Mouse (Mus musculus): Measurements from ENCODE around the gene Mrap2. TPM values are rescaled to one million over a fixed set of nuclear protein-coding genes. Genes with fewer than 3 reads are reported as not detected.

Gene Mrap2
- polyA plus RNA-seq, 1 experiment from 2014 or later, result not detected

DNA sequence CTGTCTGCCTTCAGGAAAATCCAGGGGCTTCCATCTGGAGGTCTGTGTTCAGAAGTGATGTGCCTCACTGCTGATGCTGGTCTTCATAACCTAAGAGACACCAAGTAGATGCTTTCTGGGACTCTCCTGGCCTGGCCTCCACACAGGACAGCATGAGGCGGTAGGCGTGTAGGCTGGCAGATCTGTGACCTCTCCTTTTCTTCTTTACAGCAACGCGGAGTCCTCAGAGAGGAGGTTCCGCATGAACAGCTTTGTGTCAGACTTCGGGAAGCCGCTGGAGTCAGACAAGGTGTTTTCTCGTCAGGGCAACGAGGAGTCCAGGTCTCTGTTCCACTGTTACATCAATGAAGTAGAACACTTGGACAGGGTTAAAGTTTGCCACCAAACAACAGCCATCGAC lies 38.1 kb downstream of the Mrap2 start:
- H3K27me3 ChIP-seq (replicated peaks), result no peaks in the 10 kb centered on the region
- no peak overlapping the region for H3K4me2 ChIP-seq
- WGBS, result 81% methylated on average over 10 of the region's 10 CpGs
- H3K27ac ChIP-seq (replicated peaks), result no peak overlapping the region
- no peaks in the 10 kb centered on the region for H3K9me3 ChIP-seq
- no peak for ATAC-seq (ENCODE audit: extremely low read depth, insufficient number of reproducible peaks, low FRiP score, low TSS enrichment)
- no peaks in the 10 kb centered on the region for H3K36me3 ChIP-seq
- H3K4me1 ChIP-seq, result no peaks in the 10 kb centered on the region
- no peak overlapping the region for H3K4me3 ChIP-seq
- no peak overlapping the region for H3K9ac ChIP-seq

DNA sequence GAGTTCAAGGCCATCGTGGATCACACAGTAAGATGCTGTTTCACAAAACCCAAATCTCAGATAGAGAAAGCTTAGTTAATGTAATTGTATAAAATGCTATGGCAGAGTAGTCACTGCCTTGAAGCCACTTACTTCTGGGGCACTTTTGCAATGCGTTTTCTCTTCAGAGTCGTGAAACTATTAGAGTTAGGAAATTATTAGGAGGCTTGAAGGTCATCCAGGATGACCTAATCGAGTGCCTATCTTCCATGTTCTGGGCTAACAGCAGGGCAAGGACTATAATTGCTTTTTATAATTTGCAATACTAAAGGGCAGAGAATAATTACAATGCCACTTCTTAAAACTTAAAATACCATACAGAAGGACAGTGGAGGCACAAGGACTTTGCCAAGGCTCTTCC lies 43.2 kb downstream of the Mrap2 start:
- Histone ChIP-seq H3K36me3 (peaks cover 26% of the 10 kb centered on the region), H3K27ac (replicated peaks) (no peak overlapping the region), H3K4me2 (no peak overlapping the region), H3K9me3 (peaks cover 8% of the 10 kb centered on the region), H3K27me3 (replicated peaks) (no peaks in the 10 kb centered on the region), H3K4me3 (no peak overlapping the region), H3K4me1 (no peaks in the 10 kb centered on the region), H3K9ac (no peak overlapping the region)
- 77% methylated on average over 4 of the region's 4 CpGs for WGBS
- no peak for ATAC-seq (ENCODE audit: extremely low read depth, insufficient number of reproducible peaks, low FRiP score, low TSS enrichment)

DNA sequence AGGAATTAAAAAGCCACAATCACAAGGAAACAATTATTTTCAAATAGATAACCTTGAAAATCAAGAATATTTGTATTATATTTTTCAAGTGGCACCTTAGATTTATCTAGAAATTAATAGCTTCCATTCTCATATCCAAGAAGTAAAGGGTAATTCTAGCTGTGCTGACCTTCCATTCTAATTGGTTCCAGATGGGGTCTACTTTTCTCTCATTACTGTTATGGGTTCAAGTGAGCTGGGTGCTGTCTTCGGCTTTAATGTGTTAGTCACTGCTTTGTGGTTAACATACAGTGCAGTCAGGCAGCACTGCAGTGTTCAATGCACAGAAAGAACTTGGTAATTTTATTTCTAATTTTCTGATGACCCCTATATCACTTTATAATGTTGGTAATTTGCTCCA lies 49.6 kb downstream of the Mrap2 start:
- Histone ChIP-seq H3K9me3 (peaks cover 8% of the 10 kb centered on the region), H3K4me2 (no peak overlapping the region), H3K9ac (no peak overlapping the region), H3K4me3 (no peak overlapping the region), H3K36me3 (peaks cover 69% of the 10 kb centered on the region), H3K27me3 (replicated peaks) (no peaks in the 10 kb centered on the region), H3K27ac (replicated peaks) (no peak overlapping the region), H3K4me1 (no peaks in the 10 kb centered on the region)
- ATAC-seq (ENCODE audit: extremely low read depth, insufficient number of reproducible peaks, low FRiP score, low TSS enrichment), result no peak
- 84% methylated on average over 1 of the region's 1 CpGs for WGBS

DNA sequence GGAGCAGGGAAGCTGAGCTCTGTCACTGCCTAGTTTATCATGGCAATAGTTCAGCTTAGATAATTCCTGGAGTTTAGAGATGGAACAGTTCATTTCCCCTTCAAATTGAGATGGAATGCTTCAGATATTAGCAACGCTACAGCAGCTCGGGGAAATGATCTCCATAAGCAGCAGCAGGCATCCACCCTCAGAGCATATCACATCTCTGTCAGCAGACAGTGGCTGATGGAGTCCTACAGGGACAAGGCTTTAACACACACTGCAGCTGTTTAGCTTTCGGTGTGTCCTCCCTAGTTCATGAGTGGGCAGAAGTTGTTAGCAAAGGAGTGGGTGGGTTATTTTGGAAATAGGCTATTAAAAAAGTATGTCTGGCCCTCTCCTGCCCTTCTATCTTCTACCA lies 53.2 kb downstream of the Mrap2 start:
- H3K27ac ChIP-seq (replicated peaks), result no peak overlapping the region
- no peak overlapping the region for H3K9ac ChIP-seq
- no peak for ATAC-seq (ENCODE audit: extremely low read depth, insufficient number of reproducible peaks, low FRiP score, low TSS enrichment)
- H3K36me3 ChIP-seq, result peaks cover 69% of the 10 kb centered on the region
- H3K9me3 ChIP-seq, result no peaks in the 10 kb centered on the region
- no peaks in the 10 kb centered on the region for H3K4me1 ChIP-seq
- no peaks in the 10 kb centered on the region for H3K27me3 ChIP-seq (replicated peaks)
- WGBS, result 66% methylated on average over 3 of the region's 3 CpGs
- no peak overlapping the region for H3K4me3 ChIP-seq
- no peak overlapping the region for H3K4me2 ChIP-seq

DNA sequence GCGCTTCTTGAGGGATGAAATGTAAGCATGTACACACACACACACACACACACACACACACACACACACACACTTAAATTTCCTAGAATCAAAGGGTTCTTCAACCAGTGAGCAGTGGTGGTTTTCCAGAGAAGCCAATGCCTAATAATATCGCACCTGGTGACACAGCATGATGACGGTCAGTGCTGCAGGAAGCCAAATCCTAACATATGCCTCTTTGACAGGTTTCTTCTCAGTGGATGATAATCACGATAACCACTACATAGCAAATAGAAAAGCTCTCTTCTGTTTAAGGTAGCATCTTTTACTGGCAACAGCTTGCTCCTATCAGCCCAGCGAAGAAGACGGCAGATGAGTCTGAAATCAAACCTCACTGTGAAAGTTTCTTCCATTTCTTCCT lies 53.9 kb downstream of the Mrap2 start:
- Histone ChIP-seq H3K27ac (replicated peaks) (no peak overlapping the region), H3K9me3 (no peaks in the 10 kb centered on the region), H3K4me3 (no peak overlapping the region), H3K36me3 (peaks cover 69% of the 10 kb centered on the region), H3K27me3 (replicated peaks) (no peaks in the 10 kb centered on the region), H3K4me2 (no peak overlapping the region), H3K4me1 (no peaks in the 10 kb centered on the region), H3K9ac (no peak overlapping the region)
- no peak for ATAC-seq (ENCODE audit: extremely low read depth, insufficient number of reproducible peaks, low FRiP score, low TSS enrichment)
- WGBS, result 74% methylated on average over 6 of the region's 6 CpGs

DNA sequence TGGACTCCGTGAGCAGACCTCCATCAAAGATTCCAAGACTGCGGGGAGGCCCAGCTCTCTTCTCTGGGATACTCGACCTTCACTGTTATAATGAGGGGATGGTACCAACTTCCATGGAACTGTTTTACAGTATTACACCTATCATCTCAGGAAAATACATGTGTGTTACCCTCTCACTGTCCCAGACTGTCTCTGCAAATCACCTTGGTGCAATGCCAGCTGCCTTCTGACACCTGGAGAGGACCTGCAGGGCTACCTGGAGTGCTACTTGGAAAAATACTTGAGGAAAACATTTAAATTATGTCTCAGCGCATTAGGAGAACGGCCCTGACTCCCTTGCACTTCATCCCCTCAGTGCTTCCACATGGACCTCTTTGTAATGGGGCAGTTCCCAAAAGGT lies 56.3 kb downstream of the Mrap2 start:
- 81% methylated on average over 5 of the region's 5 CpGs for WGBS
- no peaks in the 10 kb centered on the region for H3K4me1 ChIP-seq
- no peak overlapping the region for H3K4me2 ChIP-seq
- peaks cover 72% of the 10 kb centered on the region for H3K36me3 ChIP-seq
- no peak overlapping the region for H3K4me3 ChIP-seq
- no peaks in the 10 kb centered on the region for H3K27me3 ChIP-seq (replicated peaks)
- no peak overlapping the region for H3K9ac ChIP-seq
- H3K27ac ChIP-seq (replicated peaks), result no peak overlapping the region
- no peak for ATAC-seq (ENCODE audit: extremely low read depth, insufficient number of reproducible peaks, low FRiP score, low TSS enrichment)
- no peaks in the 10 kb centered on the region for H3K9me3 ChIP-seq

DNA sequence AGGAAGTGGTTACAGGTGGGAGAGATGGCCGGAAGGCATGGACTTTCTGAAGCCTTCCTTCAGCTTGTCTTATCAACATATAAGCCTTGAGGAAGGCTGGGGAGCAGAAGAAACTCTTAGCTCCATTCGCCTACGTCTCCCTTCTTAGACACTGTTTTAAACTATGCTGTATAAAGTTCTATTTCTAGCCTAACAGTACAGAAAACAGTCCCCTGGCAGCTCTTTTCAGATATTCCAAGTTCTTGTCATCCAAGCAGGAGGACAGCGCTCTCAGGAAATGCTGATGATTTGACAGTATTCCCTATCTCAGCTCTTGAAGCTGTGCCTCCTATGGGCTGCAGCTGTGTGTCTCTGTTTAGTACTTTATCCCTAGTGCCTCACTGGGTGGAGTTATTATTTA lies 56.8 kb downstream of the Mrap2 start:
- H3K4me2 ChIP-seq, result no peak overlapping the region
- no peak overlapping the region for H3K4me3 ChIP-seq
- no peak for ATAC-seq (ENCODE audit: extremely low read depth, insufficient number of reproducible peaks, low FRiP score, low TSS enrichment)
- no peaks in the 10 kb centered on the region for H3K27me3 ChIP-seq (replicated peaks)
- 87% methylated on average over 4 of the region's 4 CpGs for WGBS
- H3K27ac ChIP-seq (replicated peaks), result no peak overlapping the region
- H3K4me1 ChIP-seq, result no peaks in the 10 kb centered on the region
- peaks cover 75% of the 10 kb centered on the region for H3K36me3 ChIP-seq
- H3K9me3 ChIP-seq, result no peaks in the 10 kb centered on the region
- H3K9ac ChIP-seq, result no peak overlapping the region

DNA sequence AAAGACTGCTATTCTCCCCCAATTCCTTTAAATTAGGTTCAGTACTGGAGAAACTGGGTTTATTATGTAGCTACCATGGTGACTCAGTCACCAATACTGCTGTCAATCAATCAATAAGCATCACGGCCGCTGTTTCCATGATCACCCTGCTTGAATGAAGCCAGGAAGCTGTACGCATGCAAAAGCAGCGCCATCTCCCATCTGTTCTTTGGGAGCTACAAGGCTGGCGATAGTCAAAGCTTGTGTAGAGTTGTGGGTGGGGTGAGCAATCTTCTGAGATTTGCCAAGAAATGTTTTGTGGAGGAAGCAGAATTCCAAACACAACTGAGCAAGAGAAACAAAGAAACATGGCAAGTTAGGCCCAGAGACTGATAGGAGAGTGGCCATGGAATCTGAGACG lies 58.3 kb downstream of the Mrap2 start:
- Histone ChIP-seq H3K9ac (no peak overlapping the region), H3K4me1 (no peaks in the 10 kb centered on the region), H3K9me3 (no peaks in the 10 kb centered on the region), H3K4me2 (no peak overlapping the region), H3K36me3 (peaks cover 82% of the 10 kb centered on the region), H3K27me3 (replicated peaks) (no peaks in the 10 kb centered on the region), H3K4me3 (no peak overlapping the region), H3K27ac (replicated peaks) (no peak overlapping the region)
- WGBS, result 91% methylated on average over 6 of the region's 6 CpGs
- no peak for ATAC-seq (ENCODE audit: extremely low read depth, insufficient number of reproducible peaks, low FRiP score, low TSS enrichment)

DNA sequence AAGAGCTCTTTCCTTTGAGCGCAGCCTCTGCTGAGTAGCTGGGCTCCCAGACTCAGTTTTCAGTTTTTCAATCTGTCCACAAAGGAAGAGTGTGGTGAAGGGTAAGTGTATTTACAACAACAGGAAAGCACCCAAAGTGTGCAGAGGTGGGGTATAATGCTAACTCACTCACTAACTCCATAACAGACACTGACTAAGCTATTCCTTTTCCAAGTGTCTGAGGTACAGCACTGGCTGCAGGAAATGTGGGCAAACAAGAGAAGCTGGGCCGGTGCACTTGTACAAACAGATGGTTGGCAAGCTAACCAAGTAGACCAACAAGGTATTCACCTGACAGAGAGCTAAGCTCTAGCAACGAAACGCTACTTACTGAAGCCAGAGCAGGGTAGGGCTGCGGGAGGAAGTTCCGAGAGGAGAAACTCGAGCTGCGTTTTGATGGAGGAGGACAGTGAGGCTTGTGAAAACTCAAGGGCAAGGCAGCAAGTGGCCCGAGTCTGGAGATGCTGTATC lies 66.8 kb downstream of the Mrap2 start:
- Histone ChIP-seq H3K36me3 (peaks cover 62% of the 10 kb centered on the region), H3K4me1 (no peaks in the 10 kb centered on the region), H3K9me3 (no peaks in the 10 kb centered on the region), H3K27ac (replicated peaks) (no peak overlapping the region), H3K27me3 (replicated peaks) (no peaks in the 10 kb centered on the region), H3K4me3 (no peak overlapping the region), H3K4me2 (no peak overlapping the region), H3K9ac (no peak overlapping the region)
- no peak for ATAC-seq (ENCODE audit: extremely low read depth, insufficient number of reproducible peaks, low FRiP score, low TSS enrichment)
- WGBS, result 87% methylated on average over 9 of the region's 9 CpGs

DNA sequence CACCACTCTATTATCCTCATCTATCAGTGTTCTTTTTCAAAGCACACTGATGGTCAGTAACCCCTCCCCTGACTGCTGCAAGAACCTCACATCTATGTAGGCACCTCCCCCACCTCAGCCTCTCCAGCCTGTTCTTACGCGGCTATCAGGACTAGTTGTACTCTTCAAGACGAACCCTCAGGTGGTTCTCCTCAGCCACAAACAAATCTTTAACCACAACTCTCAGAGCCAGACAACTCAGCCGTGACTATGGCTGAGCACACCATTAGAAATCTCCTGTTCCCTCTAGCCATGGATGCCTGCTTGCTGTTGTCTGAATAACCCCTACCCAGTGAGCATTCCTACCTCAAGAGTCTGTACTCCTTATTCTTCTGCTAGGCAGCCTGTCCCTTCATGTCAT lies 69.1 kb downstream of the Mrap2 start:
- Histone ChIP-seq H3K36me3 (peaks cover 53% of the 10 kb centered on the region), H3K27me3 (replicated peaks) (no peaks in the 10 kb centered on the region), H3K4me2 (no peak overlapping the region), H3K9me3 (no peaks in the 10 kb centered on the region), H3K4me3 (no peak overlapping the region), H3K9ac (no peak overlapping the region), H3K4me1 (no peaks in the 10 kb centered on the region), H3K27ac (replicated peaks) (no peak overlapping the region)
- no peak for ATAC-seq (ENCODE audit: extremely low read depth, insufficient number of reproducible peaks, low FRiP score, low TSS enrichment)
- 68% methylated on average over 4 of the region's 4 CpGs for WGBS

All from heart, embryonic 13.5 days (tissue).